Mouse (Mus musculus): ENCODE measurements around the gene Cacul1. TPM values are rescaled to one million over a fixed set of nuclear protein-coding genes. Genes with fewer than 3 reads are reported as not detected.

Gene Cacul1
- polyA plus RNA-seq, 1 experiment from 2014 or later = 30.8 TPM

DNA sequence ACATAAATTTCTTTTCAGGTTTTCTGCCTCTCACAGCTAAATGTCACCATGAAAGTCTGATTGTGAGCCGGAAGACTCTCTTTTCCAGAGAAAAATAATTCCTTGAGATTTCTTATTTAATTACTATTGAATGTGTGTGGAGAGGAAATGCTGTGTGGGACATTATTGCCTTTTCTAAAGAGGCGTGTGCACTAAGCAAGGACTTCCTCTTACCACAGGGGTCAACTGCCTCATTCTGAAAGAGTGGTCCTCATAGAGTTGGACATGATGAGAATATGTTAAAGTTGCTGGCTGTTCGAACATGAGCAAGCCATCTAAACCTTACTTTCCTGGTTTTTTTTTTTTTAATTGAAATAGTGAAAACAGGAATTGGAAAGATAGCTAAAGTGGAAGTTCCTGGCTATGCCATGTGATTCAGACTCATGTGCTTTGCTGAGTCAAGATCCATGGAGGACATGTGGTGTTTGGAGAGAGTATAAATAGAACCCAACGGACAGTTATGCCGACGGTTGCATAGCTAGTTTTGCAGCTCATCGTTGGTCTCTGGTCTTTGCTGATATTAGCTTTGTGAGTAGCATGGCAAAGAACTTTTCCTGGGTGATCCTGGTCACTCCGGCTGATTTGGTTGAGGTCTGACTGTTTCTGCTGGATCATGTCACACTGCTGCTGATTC lies 17.3 kb upstream of the Cacul1 start:
- H3K9ac ChIP-seq = no peak overlapping the region
- no peak overlapping the region for H3K4me3 ChIP-seq (ENCODE audit: low read depth, low read length)
- TF ChIP-seq CTCF (IDR thresholded peaks at IDR 0.05; ENCODE audit: low read depth) = no peak
- H3K4me1 ChIP-seq (ENCODE audit: insufficient read depth) = no peaks in the 10 kb centered on the region
- ATAC-seq (ENCODE audit: insufficient read depth) (no peak), DNase-seq (peak; percentile 6)
- no peaks in the 10 kb centered on the region for H3K27me3 ChIP-seq (ENCODE audit: insufficient read depth, low read length)
- H3K27ac ChIP-seq (ENCODE audit: low read depth) = no peak overlapping the region
- no peaks in the 10 kb centered on the region for H3K9me3 ChIP-seq (ENCODE audit: low read depth, low read length)
- 85% methylated on average over 8 of the region's 8 CpGs for WGBS
- H3K4me2 ChIP-seq = no peak overlapping the region
- no peaks in the 10 kb centered on the region for H3K36me3 ChIP-seq (ENCODE audit: insufficient read depth)

DNA sequence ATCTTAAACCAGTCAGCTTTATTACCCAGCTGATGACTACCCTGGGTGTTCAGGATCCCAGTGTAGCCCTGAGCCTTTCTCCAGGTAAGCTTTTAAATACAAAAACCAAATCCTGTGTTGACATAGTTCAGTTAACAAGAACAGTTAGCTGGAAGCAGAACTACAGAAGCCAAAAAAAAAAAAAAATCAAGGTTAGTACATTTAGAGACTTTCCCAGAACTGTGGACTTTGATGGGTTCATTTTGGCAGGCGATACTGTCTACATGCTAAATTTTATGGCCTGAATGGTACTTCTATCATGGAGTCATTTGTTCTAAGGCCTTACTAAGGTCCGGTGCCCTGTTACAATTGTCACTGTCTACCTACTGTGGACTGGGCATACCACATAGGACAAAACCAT lies 8.8 kb upstream of the Cacul1 start:
- no peak for DNase-seq
- Histone ChIP-seq H3K4me3 (ENCODE audit: low read depth, low read length) (no peak overlapping the region), H3K36me3 (ENCODE audit: insufficient read depth) (no peaks in the 10 kb centered on the region), H3K27ac (ENCODE audit: low read depth) (no peak overlapping the region), H3K27me3 (ENCODE audit: insufficient read depth, low read length) (no peaks in the 10 kb centered on the region), H3K9ac (no peak overlapping the region), H3K9me3 (ENCODE audit: low read depth, low read length) (no peaks in the 10 kb centered on the region), H3K4me1 (ENCODE audit: insufficient read depth) (no peaks in the 10 kb centered on the region), H3K4me2 (no peak overlapping the region)
- TF ChIP-seq CTCF (IDR thresholded peaks at IDR 0.05; ENCODE audit: low read depth) = no peak
- ATAC-seq (ENCODE audit: insufficient read depth) = no peak
- WGBS = 92% methylated on average over 2 of the region's 2 CpGs

DNA sequence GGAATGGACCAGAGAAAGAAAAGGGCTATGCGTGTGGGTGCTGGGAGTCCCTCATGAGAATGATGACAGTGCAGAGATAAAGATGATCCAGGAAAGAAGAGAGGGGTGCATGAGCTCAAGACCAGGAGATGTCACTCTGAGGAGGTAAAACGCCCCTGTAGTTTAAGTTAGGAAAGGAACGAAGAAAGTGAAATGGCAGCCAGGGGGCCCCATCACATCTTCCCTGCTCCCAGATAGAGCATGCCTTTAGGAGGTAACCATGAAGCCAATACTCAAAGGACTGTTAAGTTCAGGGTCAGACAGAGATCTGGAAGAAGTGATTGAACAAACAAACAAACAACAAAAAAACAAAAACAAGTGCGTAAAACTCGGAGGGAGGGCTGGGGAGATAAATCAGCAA lies 5.8 kb upstream of the Cacul1 start:
- no peaks in the 10 kb centered on the region for H3K36me3 ChIP-seq (ENCODE audit: insufficient read depth)
- no peaks in the 10 kb centered on the region for H3K4me1 ChIP-seq (ENCODE audit: insufficient read depth)
- no peak overlapping the region for H3K27ac ChIP-seq (ENCODE audit: low read depth)
- H3K27me3 ChIP-seq (ENCODE audit: insufficient read depth, low read length) = no peaks in the 10 kb centered on the region
- DNase-seq = no peak
- WGBS = 61% methylated on average over 5 of the region's 5 CpGs
- no peak for ATAC-seq (ENCODE audit: insufficient read depth)
- peak; percentile 23; the same call in 1 of the 2 replicates for TF ChIP-seq CTCF (IDR thresholded peaks at IDR 0.05; ENCODE audit: low read depth)
- no peak overlapping the region for H3K4me3 ChIP-seq (ENCODE audit: low read depth, low read length)
- no peaks in the 10 kb centered on the region for H3K9me3 ChIP-seq (ENCODE audit: low read depth, low read length)
- no peak overlapping the region for H3K9ac ChIP-seq
- H3K4me2 ChIP-seq = no peak overlapping the region

DNA sequence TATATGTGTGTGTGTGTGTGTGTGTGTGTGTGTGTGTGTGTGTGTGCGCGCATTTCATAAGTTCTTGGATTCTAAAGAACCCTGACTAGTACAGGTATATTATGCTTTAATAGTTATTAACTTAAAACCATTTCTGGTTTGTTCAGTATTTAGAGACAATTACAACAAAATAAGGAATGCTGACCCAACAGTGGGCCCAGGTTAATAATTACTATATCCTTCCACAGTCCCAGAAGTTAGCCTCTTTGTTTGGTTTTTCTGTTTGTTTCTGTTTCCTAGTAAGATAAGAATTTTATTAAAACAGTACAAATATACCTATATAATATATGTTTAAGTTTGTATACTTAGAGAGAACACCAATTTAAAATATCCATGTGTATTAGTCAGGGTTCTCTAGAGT lies 2.4 kb upstream of the Cacul1 start:
- Histone ChIP-seq H3K4me1 (ENCODE audit: insufficient read depth) (0 out of 2 replicates have a peak, but pooled peaks cover 3% of the 10 kb centered on the region), H3K9me3 (ENCODE audit: low read depth, low read length) (no peaks in the 10 kb centered on the region), H3K36me3 (ENCODE audit: insufficient read depth) (no peaks in the 10 kb centered on the region), H3K27ac (ENCODE audit: low read depth) (no peak overlapping the region), H3K4me3 (ENCODE audit: low read depth, low read length) (no peak overlapping the region), H3K27me3 (ENCODE audit: insufficient read depth, low read length) (no peaks in the 10 kb centered on the region), H3K4me2 (no peak overlapping the region), H3K9ac (no peak overlapping the region)
- 93% methylated on average over 2 of the region's 2 CpGs for WGBS
- DNase-seq (no peak), ATAC-seq (ENCODE audit: insufficient read depth) (no peak)
- no peak for TF ChIP-seq CTCF (IDR thresholded peaks at IDR 0.05; ENCODE audit: low read depth)

DNA sequence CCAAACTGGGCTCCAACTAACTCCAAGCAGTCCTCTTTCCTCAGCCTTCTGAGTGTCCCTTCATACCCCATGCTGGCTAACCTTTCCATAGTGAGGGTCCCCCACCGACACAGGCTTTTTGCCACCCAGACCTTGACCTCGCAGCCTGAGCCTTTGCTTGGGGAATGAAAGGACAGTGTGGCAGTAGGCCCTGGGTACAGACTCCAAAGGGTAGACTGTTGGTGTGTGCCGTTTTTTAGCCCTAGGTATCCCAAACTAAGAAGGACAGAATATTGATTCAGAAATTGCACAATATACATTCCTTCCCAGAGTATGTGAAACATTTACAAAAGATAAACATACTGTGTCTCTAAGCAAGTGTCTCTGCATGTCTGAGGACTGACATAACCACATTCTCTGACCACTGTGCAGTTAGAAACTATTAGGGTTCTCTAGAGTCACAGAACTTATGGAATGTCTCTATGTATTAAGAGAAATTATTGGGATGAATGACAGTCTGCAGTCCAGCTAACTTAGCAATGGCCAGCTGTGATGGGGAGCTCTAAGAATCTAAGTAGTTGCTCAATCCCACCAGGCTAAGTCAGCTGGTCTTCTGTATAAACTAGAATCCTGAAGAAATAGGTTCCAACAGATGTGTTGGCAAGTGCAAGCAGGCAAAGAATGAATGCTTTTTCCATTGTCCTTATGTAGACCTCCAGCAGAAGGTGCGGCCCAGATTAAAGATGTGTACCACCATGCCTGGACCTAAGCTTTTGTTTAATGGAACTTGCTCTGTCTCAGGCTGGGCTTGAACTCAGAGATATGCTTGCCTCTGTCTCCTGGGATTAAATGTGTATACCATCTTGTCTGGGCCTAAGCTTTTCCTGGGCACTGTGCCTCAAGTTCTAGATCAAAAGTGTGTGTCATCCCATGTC lies 809 bp upstream of the Cacul1 start:
- no peak for TF ChIP-seq CTCF (IDR thresholded peaks at IDR 0.05; ENCODE audit: low read depth)
- H3K9me3 ChIP-seq (ENCODE audit: low read depth, low read length) = no peaks in the 10 kb centered on the region
- ATAC-seq (ENCODE audit: insufficient read depth) = peak; percentile 68
- DNase-seq = peak; percentile 33
- H3K36me3 ChIP-seq (ENCODE audit: insufficient read depth) = no peaks in the 10 kb centered on the region
- peak overlapping the region; percentile 94 for H3K9ac ChIP-seq
- no peaks in the 10 kb centered on the region for H3K27me3 ChIP-seq (ENCODE audit: insufficient read depth, low read length)
- peak overlapping the region; percentile 91 for H3K27ac ChIP-seq (ENCODE audit: low read depth)
- H3K4me3 ChIP-seq (ENCODE audit: low read depth, low read length) = peak overlapping the region; percentile 93
- 35% methylated on average over 4 of the region's 4 CpGs for WGBS
- peak overlapping the region; percentile 67 for H3K4me2 ChIP-seq
- H3K4me1 ChIP-seq (ENCODE audit: insufficient read depth) = 0 out of 2 replicates have a peak, but pooled peaks cover 3% of the 10 kb centered on the region

DNA sequence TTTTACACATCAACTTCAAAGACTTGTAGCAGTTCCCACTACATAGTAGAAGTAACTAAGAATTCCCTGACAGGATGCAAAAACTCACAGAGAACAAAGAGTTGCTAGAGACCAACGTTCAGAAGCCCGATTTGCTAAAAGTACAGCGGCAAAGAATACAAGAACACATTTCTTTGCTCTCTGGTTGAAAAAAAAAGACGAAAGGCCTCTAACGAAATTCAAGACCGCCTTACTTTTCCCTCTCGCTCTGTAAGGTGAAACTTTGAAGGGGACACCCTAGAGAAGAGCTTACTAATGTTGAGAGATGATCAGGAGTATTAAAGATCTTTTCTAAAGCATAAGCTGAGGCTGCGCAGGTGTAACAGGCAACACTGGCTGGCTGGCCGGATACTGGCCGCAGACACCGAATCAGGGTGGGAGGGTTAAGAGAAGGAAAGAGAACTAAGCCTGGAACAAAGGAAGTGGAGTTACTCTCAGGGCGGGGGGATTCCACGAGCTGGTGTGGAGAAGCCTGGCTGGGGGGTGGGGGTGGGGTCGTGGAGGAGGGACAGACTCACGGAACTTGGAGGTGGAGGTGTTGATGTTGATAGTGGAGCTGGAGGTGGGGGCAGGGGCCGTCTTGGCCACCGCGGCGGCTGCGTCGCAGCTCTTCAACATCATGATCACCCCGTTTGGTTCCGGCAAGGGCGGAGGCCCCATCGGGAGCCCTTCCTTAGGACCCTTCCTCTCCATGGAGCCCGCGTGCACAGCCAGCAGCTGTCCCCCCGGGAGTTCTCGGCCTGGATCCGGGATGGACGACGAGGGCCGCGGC lies 849 bp downstream of the Cacul1 start:
- H3K4me2 ChIP-seq = peak overlapping the region; percentile 67
- peak overlapping the region; percentile 93 for H3K4me3 ChIP-seq (ENCODE audit: low read depth, low read length)
- H3K4me1 ChIP-seq (ENCODE audit: insufficient read depth) = 0 out of 2 replicates have a peak, but pooled peaks cover 3% of the 10 kb centered on the region
- peak overlapping the region; percentile 94 for H3K9ac ChIP-seq
- under 1% methylated on average over 34 of the region's 34 CpGs for WGBS
- H3K27me3 ChIP-seq (ENCODE audit: insufficient read depth, low read length) = no peaks in the 10 kb centered on the region
- DNase-seq = peak; percentile 63
- ATAC-seq (ENCODE audit: insufficient read depth) = peak; percentile 58
- 0 out of 2 replicates have a peak, but pooled peaks cover 7% of the 10 kb centered on the region for H3K36me3 ChIP-seq (ENCODE audit: insufficient read depth)
- H3K27ac ChIP-seq (ENCODE audit: low read depth) = peak overlapping the region; percentile 91
- TF ChIP-seq CTCF (IDR thresholded peaks at IDR 0.05; ENCODE audit: low read depth) = no peak
- H3K9me3 ChIP-seq (ENCODE audit: low read depth, low read length) = no peaks in the 10 kb centered on the region
